Comparison of ENCODE assay signal across 9 mouse cellular contexts in genomic region chr2:164407708-164408107, GRCm38 (mm10). TPM values are rescaled to one million over a fixed set of nuclear protein-coding genes. Genes with fewer than 3 reads are reported as not detected.
DNase-seq lines count a peak whose midpoint lies in the region; ATAC-seq and TF ChIP-seq lines count a peak whose summit lies in the region.
"Had no signal": no experiment of that assay in that cellular context is flagged by ENCODE, and none has a peak within 500 bp of the region (broad histone marks: within the 10 kb centered on the region; RNA-seq: fewer than 3 reads in every experiment).

No protein-coding gene starts in this region.

- ATAC-seq in neutrophil, adult 5-6 weeks (ENCODE audit: extremely low read depth, insufficient number of reproducible peaks, low FRiP score, poor library complexity, severe bottlenecking), result peak; percentile 51

- TF ChIP-seq CTCF in cortical plate, adult 2 months (IDR thresholded peaks at IDR 0.05; ENCODE audit: extremely low read depth, insufficient read depth, low read length), result peak; percentile 75
- TF ChIP-seq CTCF in kidney, adult 2 months (conservative IDR thresholded peaks at IDR 0.05; ENCODE audit: insufficient read depth, insufficient read length, low read depth, low read length), result peak; percentile 80
- TF ChIP-seq CTCF in liver, adult 2 months (IDR thresholded peaks at IDR 0.05; ENCODE audit: low read depth, low read length), result peak; percentile 93

- WGBS in kidney, adult 2 months, result 2% methylated on average over 22 of the region's 22 CpGs
- WGBS in liver, adult 2 months, result under 1% methylated on average over 22 of the region's 22 CpGs

- no peaks in the 10 kb centered on the region for H3K4me1 ChIP-seq in cortical plate, adult 2 months (ENCODE audit: control insufficient read depth, insufficient read depth, low read length)
- H3K4me1 ChIP-seq in kidney, adult 2 months (ENCODE audit: control insufficient read depth, insufficient read depth, low read length), result 0 out of 2 replicates have a peak, but pooled peaks cover 4% of the 10 kb centered on the region
- H3K4me1 ChIP-seq in liver, adult 2 months (ENCODE audit: control insufficient read depth, insufficient read depth, low read length), result 0 out of 2 replicates have a peak, but pooled peaks cover 1% of the 10 kb centered on the region

- no peak overlapping the region for H3K27ac ChIP-seq in cortical plate, adult 2 months (ENCODE audit: insufficient read depth, low read length)
- H3K27ac ChIP-seq in kidney, adult 2 months (ENCODE audit: insufficient read depth, low read depth, low read length), result no peak overlapping the region
- no peak overlapping the region for H3K27ac ChIP-seq in liver, adult 2 months (replicated peaks; ENCODE audit: insufficient read depth, low read depth, low read length)

- TF ChIP-seq POLR2A in cortical plate, adult 2 months (IDR thresholded peaks at IDR 0.05; ENCODE audit: extremely low read depth, insufficient read depth, low read length), result no peak
- TF ChIP-seq POLR2A in kidney, adult 2 months (IDR thresholded peaks at IDR 0.05; ENCODE audit: low read depth, low read length), result no peak
- no peak for TF ChIP-seq POLR2A in liver, adult 2 months (IDR thresholded peaks at IDR 0.05; ENCODE audit: extremely low read depth, insufficient read depth, low read length)

- no peak overlapping the region for H3K9ac ChIP-seq in liver, adult 2 months (ENCODE audit: low read depth, low read length)

- H3K79me2 ChIP-seq in liver, adult 2 months (ENCODE audit: control insufficient read depth, insufficient read depth, low read length), result no peaks in the 10 kb centered on the region

- no peaks in the 10 kb centered on the region for H3K36me3 ChIP-seq in kidney, adult 2 months (ENCODE audit: control insufficient read depth, insufficient read depth, low read length)
- H3K36me3 ChIP-seq in liver, adult 2 months (ENCODE audit: control insufficient read depth, insufficient read depth, low read length), result no peaks in the 10 kb centered on the region

- no peak overlapping the region for H3K4me3 ChIP-seq in cortical plate, adult 2 months (ENCODE audit: insufficient read depth, low read length)
- H3K4me3 ChIP-seq in kidney, adult 2 months (ENCODE audit: insufficient read depth, low read depth, low read length), result no peak overlapping the region
- no peak overlapping the region for H3K4me3 ChIP-seq in liver, adult 2 months (ENCODE audit: insufficient read depth, low read depth, low read length)

- DNase-seq in B cell, adult 2 months, result peak; percentile 72 to 78
- DNase-seq in R1 (ENCODE audit: low read depth, low spot score), result peak; percentile 78
- peak; percentile 63 to 68 for DNase-seq in gastrocnemius, postnatal 4 days (ENCODE audit: low spot score in 2 of 2)
- DNase-seq in kidney, adult 2 months, result peak; percentile 70
- DNase-seq in liver, adult 2 months (ENCODE audit: extremely low read depth, low read depth, low spot score), result peak; percentile 30
- peak; percentile 37 to 42 for DNase-seq in thymus, postnatal 36 days

- no peaks in the 10 kb centered on the region for H3K27me3 ChIP-seq in kidney, adult 2 months (replicated peaks; ENCODE audit: control insufficient read depth, insufficient read depth, low read length)
- peaks cover 10% of the 10 kb centered on the region for H3K27me3 ChIP-seq in liver, adult 2 months (ENCODE audit: control insufficient read depth, insufficient read depth, low read length)

RNA-seq across cellular contexts. Expression of gene Matn4, which starts 2.7 kb away (rescaled TPM):
- 16.2 and 17.4 TPM in 2 replicates for polyA plus RNA-seq in cortical plate, adult 2 months (2012; rRNA removed)
- total RNA-seq in gastrocnemius, postnatal 4 days (2021), result 1 to 10 TPM; 5.5 to 6.0 TPM
- 1.4 and 2.6 TPM in 2 replicates for polyA plus RNA-seq in kidney, adult 2 months (2012; rRNA removed)
- total RNA-seq in liver, adult 2 months (2014; rRNA removed), result 0.07 and 0.09 TPM in 2 replicates
- 0.04 and 0.05 TPM in 2 replicates for polyA plus RNA-seq in liver, adult 2 months (2012; rRNA removed)
- 0.12 TPM in 1 of 2 replicates, not detected in the other for total RNA-seq in neutrophil, adult 5-6 weeks (2017)

RNA-seq across cellular contexts. Expression of gene Rbpjl, which starts 4.8 kb away (rescaled TPM):
- polyA plus RNA-seq in cortical plate, adult 2 months (2012; rRNA removed), result 1.1 and 1.3 TPM in 2 replicates
- total RNA-seq in gastrocnemius, postnatal 4 days (2021), result under 1 TPM; 0.13 to 0.15 TPM
- 0.04 TPM in 1 of 2 replicates, not detected in the other for polyA plus RNA-seq in kidney, adult 2 months (2012; rRNA removed)
- total RNA-seq in liver, adult 2 months (2014; rRNA removed), result 0.18 and 0.20 TPM in 2 replicates
- not detected in 2 replicates for polyA plus RNA-seq in liver, adult 2 months (2012; rRNA removed)
- total RNA-seq in neutrophil, adult 5-6 weeks (2017), result 0.37 and 0.47 TPM in 2 replicates
- total RNA-seq: gastrocnemius, adult 8-10 months had no signal

RNA-seq across cellular contexts. Expression of gene Slpi, which starts 18.8 kb away (rescaled TPM):
- polyA plus RNA-seq in cortical plate, adult 2 months (2012; rRNA removed), result 0.33 and 1.5 TPM in 2 replicates
- under 1 TPM; 0.57 to 0.76 TPM for total RNA-seq in gastrocnemius, postnatal 4 days (2021)
- polyA plus RNA-seq in kidney, adult 2 months (2012; rRNA removed), result 3.0 and 4.6 TPM in 2 replicates
- 0.94 and 1.4 TPM in 2 replicates for total RNA-seq in liver, adult 2 months (2014; rRNA removed)
- 4.5 and 5.7 TPM in 2 replicates for polyA plus RNA-seq in liver, adult 2 months (2012; rRNA removed)
- total RNA-seq in neutrophil, adult 5-6 weeks (2017), result 327 and 410 TPM in 2 replicates

RNA-seq across cellular contexts. Expression of gene Sdc4, which starts 36.0 kb away (rescaled TPM):
- 47.1 and 50.7 TPM in 2 replicates for polyA plus RNA-seq in cortical plate, adult 2 months (2012; rRNA removed)
- total RNA-seq in gastrocnemius, postnatal 4 days (2021), result 10 to 100 TPM; 58.1 to 60.1 TPM
- 194 and 212 TPM in 2 replicates for polyA plus RNA-seq in kidney, adult 2 months (2012; rRNA removed)
- total RNA-seq in liver, adult 2 months (2014; rRNA removed), result 511 and 573 TPM in 2 replicates
- 178 and 182 TPM in 2 replicates for polyA plus RNA-seq in liver, adult 2 months (2012; rRNA removed)
- 61.3 and 73.7 TPM in 2 replicates for total RNA-seq in neutrophil, adult 5-6 weeks (2017)

RNA-seq across cellular contexts. Expression of gene Sys1, which starts 49.1 kb away (rescaled TPM):
- 58.1 and 64.5 TPM in 2 replicates for polyA plus RNA-seq in cortical plate, adult 2 months (2012; rRNA removed)
- 10 to 100 TPM; 20.8 to 22.2 TPM for total RNA-seq in gastrocnemius, postnatal 4 days (2021)
- 94.5 and 122 TPM in 2 replicates for polyA plus RNA-seq in kidney, adult 2 months (2012; rRNA removed)
- 33.7 and 40.9 TPM in 2 replicates for total RNA-seq in liver, adult 2 months (2014; rRNA removed)
- polyA plus RNA-seq in liver, adult 2 months (2012; rRNA removed), result 145 and 157 TPM in 2 replicates
- total RNA-seq in neutrophil, adult 5-6 weeks (2017), result 26.4 and 33.5 TPM in 2 replicates

Comparison
In these comparisons a context has a peak if more than half of its experiments do, and no peak if none do; other contexts are left out.
1. RNA of gene Slpi, which starts 18.8 kb away (total RNA-seq): 327 to 410 TPM in neutrophil, adult 5-6 weeks; 0.94 to 1.4 TPM in liver, adult 2 months and 0.57 to 0.76 TPM in gastrocnemius, postnatal 4 days; every median in the first group is over 100 times any median in the second.
2. Peak in every context shown above with its lines, with median percentiles within 50 percentile points of each other: DNase-seq and CTCF ChIP-seq.